Mouse (Mus musculus): ENCODE measurements around the gene Olfr1322. TPM values are rescaled to one million over a fixed set of nuclear protein-coding genes. Genes with fewer than 3 reads are reported as not detected.

Gene Olfr1322
- not detected in 2 replicates for polyA plus RNA-seq (2015; fragmentation: Nextera tagmentation; extraction: Ambion mirVana)

DNA sequence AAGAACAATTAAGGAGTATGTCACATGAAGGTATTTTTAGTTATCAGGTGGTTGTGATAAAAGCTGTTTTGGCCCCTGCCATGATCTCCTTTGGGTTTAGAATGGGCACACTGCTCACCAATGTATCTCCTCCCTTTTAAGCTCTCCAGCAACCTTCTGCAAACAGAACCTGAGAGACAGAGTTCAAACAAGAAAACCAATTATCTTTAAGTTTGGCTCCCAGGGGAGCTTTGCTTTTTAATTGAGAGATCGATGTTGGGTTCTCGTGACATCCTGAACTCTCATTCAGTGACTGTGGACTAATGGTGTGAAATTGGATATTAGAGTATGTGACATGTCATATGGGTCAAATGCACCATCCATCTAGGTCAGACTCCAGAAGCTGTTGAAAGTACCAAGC lies at the start of gene Olfr1322:
Gene Olfr1322, minus strand, starts transcription at position 101 of the 400 bp plus-strand sequence.
- Histone ChIP-seq H3K9ac (ENCODE audit: low read depth, low read length) (no peak within 1 kb of the TSS), H3K4me2 (ENCODE audit: low read length) (no peak within 1 kb of the TSS), H3K9me3 (replicated peaks; ENCODE audit: control insufficient read depth, low read length, poor library complexity, severe bottlenecking) (no peaks in the 10 kb centered on the region), H3K36me3 (ENCODE audit: control insufficient read depth, insufficient read depth, low read length) (no peaks in the 10 kb centered on the region), H3K27me3 (ENCODE audit: control insufficient read depth, insufficient read depth, low read depth, low read length) (no peaks in the 10 kb centered on the region), H3K4me1 (ENCODE audit: control insufficient read depth, insufficient read depth, low read length) (no peaks in the 10 kb centered on the region), H3K4me3 (ENCODE audit: low read depth, low read length) (no peak within 1 kb of the TSS), H3K27ac (ENCODE audit: low read length) (no peak within 1 kb of the TSS)
- WGBS, result 82% methylated on average over 2 of the region's 2 CpGs
- ATAC-seq, result no peak

DNA sequence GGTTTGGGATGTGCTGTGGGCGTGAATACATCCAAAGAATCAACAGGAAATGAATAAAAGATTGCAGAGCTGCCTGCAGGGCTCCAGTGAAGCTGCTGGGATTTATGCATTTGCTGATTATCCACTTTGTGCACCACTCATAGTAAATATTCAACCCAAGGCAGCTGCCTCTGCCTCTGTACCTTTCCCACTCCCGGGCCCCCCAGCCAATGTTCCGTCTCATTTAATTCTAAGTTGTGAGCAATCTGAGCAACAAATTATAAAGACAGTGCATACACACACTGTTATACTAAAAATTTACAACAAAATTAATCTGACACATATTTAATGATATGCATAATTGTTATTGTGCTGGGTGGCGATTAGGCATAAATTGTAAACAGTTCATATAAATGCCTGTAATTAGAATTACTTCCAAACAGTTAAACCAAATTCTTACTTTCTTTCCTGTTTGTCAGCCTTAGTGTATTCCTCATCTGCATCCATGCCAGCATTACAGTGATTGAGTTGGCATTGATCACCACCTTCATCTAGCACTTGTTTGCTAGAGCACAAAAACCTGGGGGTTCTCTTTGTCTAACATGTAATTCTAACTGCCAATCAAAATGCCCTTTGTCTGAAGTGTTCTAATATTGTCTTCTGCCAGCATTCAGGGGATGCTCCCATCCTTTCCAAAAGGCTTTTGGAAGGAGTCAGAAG lies 13.5 kb downstream of the Olfr1322 start:
- H3K4me1 ChIP-seq (ENCODE audit: control insufficient read depth, insufficient read depth, low read length), result no peaks in the 10 kb centered on the region
- H3K9me3 ChIP-seq (replicated peaks; ENCODE audit: control insufficient read depth, low read length, poor library complexity, severe bottlenecking), result no peaks in the 10 kb centered on the region
- ATAC-seq, result no peak
- 74% methylated on average over 4 of the region's 4 CpGs for WGBS
- H3K4me2 ChIP-seq (ENCODE audit: low read length), result no peak overlapping the region
- no peak overlapping the region for H3K27ac ChIP-seq (ENCODE audit: low read length)
- no peaks in the 10 kb centered on the region for H3K27me3 ChIP-seq (ENCODE audit: control insufficient read depth, insufficient read depth, low read depth, low read length)
- H3K36me3 ChIP-seq (ENCODE audit: control insufficient read depth, insufficient read depth, low read length), result no peaks in the 10 kb centered on the region
- no peak overlapping the region for H3K9ac ChIP-seq (ENCODE audit: low read depth, low read length)
- no peak overlapping the region for H3K4me3 ChIP-seq (ENCODE audit: low read depth, low read length)

Other genes with a start within 250 kb of the Olfr1322 start
- gene Olfr1320, start 219.2 kb downstream of the Olfr1322 start, polyA plus RNA-seq (2015; fragmentation: Nextera tagmentation; extraction: Ambion mirVana), result not detected in 2 replicates
- not detected in 2 replicates for gene Olfr1321, start 156.4 kb downstream of the Olfr1322 start, polyA plus RNA-seq (2015; fragmentation: Nextera tagmentation; extraction: Ambion mirVana)
- gene Igsf1, start 93.7 kb downstream of the Olfr1322 start, polyA plus RNA-seq (2015; fragmentation: Nextera tagmentation; extraction: Ambion mirVana), result 14.8 and 15.4 TPM in 2 replicates
- not detected in 2 replicates for gene Olfr1323, start 127.9 kb upstream of the Olfr1322 start, polyA plus RNA-seq (2015; fragmentation: Nextera tagmentation; extraction: Ambion mirVana)

Measured in midbrain, embryonic 16.5 days (tissue).